ENCODE assay signal across 16 mouse cellular contexts in genomic region chr8:110761988-110762387, GRCm38 (mm10). TPM values are rescaled to one million over a fixed set of nuclear protein-coding genes. Genes with fewer than 3 reads are reported as not detected.
DNase-seq lines count a peak whose midpoint lies in the region; ATAC-seq and TF ChIP-seq lines count a peak whose summit lies in the region.
"Had no signal": no experiment of that assay in that cellular context is flagged by ENCODE, and none has a peak within 500 bp of the region (broad histone marks: within the 10 kb centered on the region; RNA-seq: fewer than 3 reads in every experiment).

No protein-coding gene starts in this region.

- ATAC-seq in heart, embryonic 13.5 days (ENCODE audit: extremely low read depth, insufficient number of reproducible peaks, low FRiP score, low TSS enrichment), result no peak
- ATAC-seq in liver, embryonic 14.5 days (ENCODE audit: insufficient read depth), result no peak
- no peak for ATAC-seq in liver, embryonic 11.5 days (replicated peaks; ENCODE audit: low FRiP score)
- no peak for ATAC-seq in forebrain, embryonic 16.5 days

- H3K4me3 ChIP-seq in heart, embryonic 13.5 days, result no peak overlapping the region
- no peak overlapping the region for H3K4me3 ChIP-seq in liver, embryonic 14.5 days (ENCODE audit: insufficient read depth in 1 of 2, low read depth in 2 of 2, low read length in 2 of 2)
- H3K4me3 ChIP-seq in liver, embryonic 11.5 days (ENCODE audit: low read depth, low read length), result no peak overlapping the region
- no peak overlapping the region for H3K4me3 ChIP-seq in E14TG2a.4 (replicated peaks; ENCODE audit: low read length)
- H3K4me3 ChIP-seq in forebrain, embryonic 16.5 days (replicated peaks; ENCODE audit: low read length), result no peak overlapping the region
- H3K4me3 ChIP-seq: embryonic facial prominence, embryonic 15.5 days; heart, embryonic 10.5 days; hindbrain, embryonic 15.5 days; limb, embryonic 12.5 days; neural tube, embryonic 13.5 days had no signal

- no peak for TF ChIP-seq EP300 in liver, embryonic 14.5 days (IDR thresholded peaks at IDR 0.05; ENCODE audit: low read depth)

- H3K27me3 ChIP-seq in heart, embryonic 13.5 days (replicated peaks), result no peaks in the 10 kb centered on the region
- H3K27me3 ChIP-seq in liver, embryonic 14.5 days (ENCODE audit: control insufficient read depth, insufficient read depth, low read length), result no peaks in the 10 kb centered on the region
- H3K27me3 ChIP-seq in liver, embryonic 11.5 days (replicated peaks; ENCODE audit: control insufficient read depth, insufficient read depth, low read length), result no peaks in the 10 kb centered on the region
- H3K27me3 ChIP-seq in E14TG2a.4 (ENCODE audit: insufficient read depth, low read length), result no peaks in the 10 kb centered on the region
- H3K27me3 ChIP-seq in forebrain, embryonic 16.5 days (replicated peaks; ENCODE audit: control insufficient read depth, insufficient read depth, low read length), result no peaks in the 10 kb centered on the region
- H3K27me3 ChIP-seq: embryonic facial prominence, embryonic 15.5 days; hindbrain, embryonic 15.5 days; limb, embryonic 12.5 days; neural tube, embryonic 13.5 days had no signal

- no peak for DNase-seq in heart, adult 18-20 months
- DNase-seq in liver, embryonic 14.5 days (ENCODE audit: low read depth in 3 of 3, low spot score in 3 of 3), result no peak
- DNase-seq in liver, embryonic 11.5 days (ENCODE audit: low spot score), result no peak
- DNase-seq in adipocyte (ENCODE audit: low spot score), result peak; percentile 68
- DNase-seq: cerebellum, adult 9-11 months; layer of hippocampus, adult 9-11 months; thymus, postnatal 36 days had no signal

- peak; percentile 19; the same call in 1 of the 2 replicates for TF ChIP-seq CTCF in liver, embryonic 14.5 days (IDR thresholded peaks at IDR 0.05; ENCODE audit: low read depth)
- TF ChIP-seq CTCF in E14TG2a.4 (conservative IDR thresholded peaks at IDR 0.05; ENCODE audit: low read length), result peak; percentile 28

- WGBS in heart, embryonic 13.5 days, result 49% methylated on average over 6 of the region's 6 CpGs
- WGBS in liver, embryonic 14.5 days (ENCODE audit: insufficient replicate concordance), result 58% methylated on average over 6 of the region's 6 CpGs
- WGBS in liver, embryonic 11.5 days, result 65% methylated on average over 6 of the region's 6 CpGs
- WGBS in forebrain, embryonic 16.5 days, result 69% methylated on average over 6 of the region's 6 CpGs

- H3K27ac ChIP-seq in heart, embryonic 13.5 days (replicated peaks), result peak overlapping the region; percentile 61; the same call in 1 of the 2 replicates
- no peak overlapping the region for H3K27ac ChIP-seq in liver, embryonic 14.5 days
- no peak overlapping the region for H3K27ac ChIP-seq in liver, embryonic 11.5 days (ENCODE audit: low read depth, low read length)
- H3K27ac ChIP-seq in forebrain, embryonic 16.5 days (ENCODE audit: low read length), result no peak overlapping the region
- H3K27ac ChIP-seq: embryonic facial prominence, embryonic 15.5 days; heart, embryonic 10.5 days; limb, embryonic 12.5 days; neural tube, embryonic 13.5 days had no signal

- H3K4me2 ChIP-seq in heart, embryonic 13.5 days, result no peak overlapping the region
- no peak overlapping the region for H3K4me2 ChIP-seq in liver, embryonic 14.5 days (ENCODE audit: low read depth)
- no peak overlapping the region for H3K4me2 ChIP-seq in liver, embryonic 11.5 days
- H3K4me2 ChIP-seq in forebrain, embryonic 16.5 days (ENCODE audit: low read length), result no peak overlapping the region
- H3K4me2 ChIP-seq: embryonic facial prominence, embryonic 15.5 days; hindbrain, embryonic 15.5 days; limb, embryonic 12.5 days; midbrain, embryonic 11.5 days; neural tube, embryonic 13.5 days had no signal

- H3K9me3 ChIP-seq in heart, embryonic 13.5 days, result no peaks in the 10 kb centered on the region
- H3K9me3 ChIP-seq in liver, embryonic 14.5 days (ENCODE audit: control insufficient read depth, low read length), result no peaks in the 10 kb centered on the region
- H3K9me3 ChIP-seq in liver, embryonic 11.5 days (ENCODE audit: control insufficient read depth, low read length), result no peaks in the 10 kb centered on the region
- no peaks in the 10 kb centered on the region for H3K9me3 ChIP-seq in E14TG2a.4 (ENCODE audit: low read length)
- no peaks in the 10 kb centered on the region for H3K9me3 ChIP-seq in forebrain, embryonic 16.5 days (ENCODE audit: control insufficient read depth, low read length)
- H3K9me3 ChIP-seq: embryonic facial prominence, embryonic 15.5 days; heart, embryonic 10.5 days; hindbrain, embryonic 15.5 days; limb, embryonic 12.5 days; neural tube, embryonic 13.5 days had no signal

- H3K9ac ChIP-seq in heart, embryonic 13.5 days, result no peak overlapping the region
- H3K9ac ChIP-seq in liver, embryonic 14.5 days (replicated peaks), result no peak overlapping the region
- H3K9ac ChIP-seq in liver, embryonic 11.5 days (ENCODE audit: low read depth, low read length), result no peak overlapping the region
- no peak overlapping the region for H3K9ac ChIP-seq in forebrain, embryonic 16.5 days (replicated peaks; ENCODE audit: low read depth, low read length)
- H3K9ac ChIP-seq: embryonic facial prominence, embryonic 15.5 days; hindbrain, embryonic 15.5 days; limb, embryonic 12.5 days; neural tube, embryonic 13.5 days had no signal

- no peaks in the 10 kb centered on the region for H3K36me3 ChIP-seq in heart, embryonic 13.5 days
- H3K36me3 ChIP-seq in liver, embryonic 14.5 days (replicated peaks; ENCODE audit: control insufficient read depth, insufficient read depth, low read depth), result no peaks in the 10 kb centered on the region
- H3K36me3 ChIP-seq in liver, embryonic 11.5 days (ENCODE audit: control insufficient read depth, insufficient read depth, low read length), result no peaks in the 10 kb centered on the region
- no peaks in the 10 kb centered on the region for H3K36me3 ChIP-seq in E14TG2a.4 (ENCODE audit: insufficient read depth, low read length)
- H3K36me3 ChIP-seq in forebrain, embryonic 16.5 days (ENCODE audit: control insufficient read depth, insufficient read depth), result no peaks in the 10 kb centered on the region
- H3K36me3 ChIP-seq: embryonic facial prominence, embryonic 15.5 days; heart, embryonic 10.5 days; hindbrain, embryonic 15.5 days; limb, embryonic 12.5 days; neural tube, embryonic 13.5 days had no signal

- H3K4me1 ChIP-seq in heart, embryonic 13.5 days, result peaks cover 10% of the 10 kb centered on the region
- H3K4me1 ChIP-seq in liver, embryonic 14.5 days (replicated peaks; ENCODE audit: control insufficient read depth in 2 of 2, insufficient read depth in 2 of 2, low read length in 1 of 2), result no peaks in the 10 kb centered on the region
- H3K4me1 ChIP-seq in liver, embryonic 11.5 days (replicated peaks; ENCODE audit: control insufficient read depth, insufficient read depth, low read length), result no peaks in the 10 kb centered on the region
- peaks cover 71% of the 10 kb centered on the region for H3K4me1 ChIP-seq in E14TG2a.4 (replicated peaks; ENCODE audit: low read depth, low read length)
- H3K4me1 ChIP-seq in forebrain, embryonic 16.5 days (replicated peaks; ENCODE audit: control insufficient read depth, insufficient read depth, low read length), result no peaks in the 10 kb centered on the region
- H3K4me1 ChIP-seq: hindbrain, embryonic 15.5 days; limb, embryonic 12.5 days; neural tube, embryonic 13.5 days had no signal

RNA-seq across cellular contexts. Expression of gene Mtss1l, which starts 40.7 kb away (rescaled TPM):
- 6.0 and 6.4 TPM in 2 replicates for polyA plus RNA-seq in heart, embryonic 13.5 days (2015; fragmentation: Nextera tagmentation; extraction: Ambion mirVana)
- total RNA-seq in heart, adult 18-20 months (2021), result 10 to 100 TPM; 32.0 to 37.8 TPM
- 2.6 and 2.7 TPM in 2 replicates for polyA plus RNA-seq in liver, embryonic 14.5 days (2012; rRNA removed)
- 0.52 and 0.82 TPM in 2 replicates for polyA plus RNA-seq in liver, embryonic 14.5 days (2014; fragmentation: Nextera tagmentation; extraction: Ambion mirVana)
- 4.9 and 5.9 TPM in 2 replicates for polyA plus RNA-seq in liver, embryonic 11.5 days (2014; fragmentation: Nextera tagmentation; extraction: Ambion mirVana)
- polyA plus RNA-seq in forebrain, embryonic 16.5 days (2015; fragmentation: Nextera tagmentation; extraction: Ambion mirVana), result 24.6 and 24.8 TPM in 2 replicates

RNA-seq across cellular contexts. Expression of gene Il34, which starts 43.7 kb away (rescaled TPM):
- polyA plus RNA-seq in heart, embryonic 13.5 days (2015; fragmentation: Nextera tagmentation; extraction: Ambion mirVana), result 0.17 and 0.27 TPM in 2 replicates
- total RNA-seq in heart, adult 18-20 months (2021), result 1 to 10 TPM; 3.9 to 5.1 TPM
- polyA plus RNA-seq in liver, embryonic 14.5 days (2012; rRNA removed), result 0.11 TPM in 1 of 2 replicates, not detected in the other
- not detected in 2 replicates for polyA plus RNA-seq in liver, embryonic 14.5 days (2014; fragmentation: Nextera tagmentation; extraction: Ambion mirVana)
- 0.18 and 0.36 TPM in 2 replicates for polyA plus RNA-seq in liver, embryonic 11.5 days (2014; fragmentation: Nextera tagmentation; extraction: Ambion mirVana)
- 5.4 and 5.7 TPM in 2 replicates for polyA plus RNA-seq in forebrain, embryonic 16.5 days (2015; fragmentation: Nextera tagmentation; extraction: Ambion mirVana)
- polyA plus RNA-seq: heart, embryonic 10.5 days had no signal
